Mouse (Mus musculus) kidney, adult 2 months (tissue): ENCODE data around the gene Znhit1. TPM values are rescaled to one million over a fixed set of nuclear protein-coding genes. Genes with fewer than 3 reads are reported as not detected.
"Not testable (repeated sequence)": the region's sequence is repeated elsewhere in the genome, so short reads cannot be mapped to it uniquely, and the experiment has no call there.

ENCODE experiments used
- DNase-seq: peaks from one replicate; pipeline ENCODE4 v3.0.0; 2021
- H3K27ac ChIP-seq: fragments of 200-500 bp; 2 replicates; pipeline ENCODE4 v1.5.1; 2012; ENCODE audit warnings: low read depth, low read length, control low read depth, inconsistent platforms; ENCODE audit not compliant: insufficient read depth
- H3K27me3 ChIP-seq: fragments of 200-500 bp; replicated peaks from 2 replicates; pipeline ENCODE4 v1.6.1; 2012; ENCODE audit warnings: mild to moderate bottlenecking, moderate library complexity, low read length, inconsistent platforms; ENCODE audit not compliant: control insufficient read depth, insufficient read depth
- H3K36me3 ChIP-seq: fragments of 200-500 bp; 2 replicates; pipeline ENCODE4 v1.6.1; 2012; ENCODE audit warnings: mild to moderate bottlenecking, moderate library complexity, low read length, inconsistent platforms; ENCODE audit not compliant: control insufficient read depth, insufficient read depth
- H3K4me1 ChIP-seq: fragments of 200-500 bp; 2 replicates; pipeline ENCODE4 v1.6.1; 2011; ENCODE audit warnings: low read length; ENCODE audit not compliant: control insufficient read depth, insufficient read depth
- H3K4me3 ChIP-seq: fragments of 200-500 bp; 2 replicates; pipeline ENCODE4 v1.5.1; 2011; ENCODE audit warnings: mild to moderate bottlenecking, low read depth, low read length, control low read depth; ENCODE audit not compliant: insufficient read depth
- CTCF ChIP-seq: fragments of 200-500 bp; conservative IDR thresholded peaks from 2 replicates; pipeline ENCODE4 v1.5.1; 2011; ENCODE audit warnings: low read depth, mild to moderate bottlenecking, control low read depth, low read length, moderate library complexity, mixed read lengths; ENCODE audit not compliant: insufficient read depth, insufficient read length
- POLR2A ChIP-seq: fragments of 200-500 bp; IDR thresholded peaks from one replicate; pipeline ENCODE4 v1.6.1; 2011; ENCODE audit warnings: low read depth, low read length, control low read depth
- WGBS: fragments of 180-500 bp; shearing (Covaris S2); methylation state at CpG from one replicate; pipeline ENCODE4 v1.1.7; 2018; 5-methylcytosine and 5-hydroxymethylcytosine counted together
- polyA plus RNA-seq: library from polyadenylated mRNA; depleted of rRNA; stranded (reverse); fragments of >200 nt; gene quantifications from 2 replicates; pipeline ENCODE4 v1.2.3, GENCODE M21; 2012

Znhit1 gene
- polyA plus RNA-seq, 1 experiment: 99.7 TPM

GRCm38 (mm10) chr5:136953015-136953414 is 34.8 kb downstream of the Znhit1 start, which contains the start of gene Fis1:
Fis1 (plus strand) TSS chr5:136953275.
- H3K27ac ChIP-seq: peak within 1 kb of the TSS; percentile 85
- no peaks in the 10 kb centered on the region for H3K36me3 ChIP-seq

GRCm38 (mm10) chr5:136952153-136952552 is 35.7 kb downstream of the Znhit1 start:
- no peak for DNase-seq
- Histone ChIP-seq H3K27ac (no peak overlapping the region), H3K4me1 (peaks cover 11% of the 10 kb centered on the region; the same call in 1 of the 2 replicates), H3K27me3 (no peaks in the 10 kb centered on the region), H3K36me3 (no peaks in the 10 kb centered on the region), H3K4me3 (no peak overlapping the region)
- no peak for TF ChIP-seq CTCF
- TF ChIP-seq POLR2A: no peak
- 68% methylated on average over 4 of the region's 4 CpGs for WGBS

More at GRCm38 (mm10) chr5:136953015-136953414, 34.8 kb downstream of the Znhit1 start, which contains the start of gene Fis1:
- peak; percentile 21 for TF ChIP-seq POLR2A
- no peak for TF ChIP-seq CTCF
- Histone ChIP-seq H3K4me1 (peaks cover 11% of the 10 kb centered on the region; the same call in 1 of the 2 replicates), H3K27me3 (no peaks in the 10 kb centered on the region), H3K4me3 (peak within 1 kb of the TSS; percentile 91)
- WGBS: under 1% methylated on average over 23 of the region's 23 CpGs
- peak; percentile 98 for DNase-seq

DNA sequence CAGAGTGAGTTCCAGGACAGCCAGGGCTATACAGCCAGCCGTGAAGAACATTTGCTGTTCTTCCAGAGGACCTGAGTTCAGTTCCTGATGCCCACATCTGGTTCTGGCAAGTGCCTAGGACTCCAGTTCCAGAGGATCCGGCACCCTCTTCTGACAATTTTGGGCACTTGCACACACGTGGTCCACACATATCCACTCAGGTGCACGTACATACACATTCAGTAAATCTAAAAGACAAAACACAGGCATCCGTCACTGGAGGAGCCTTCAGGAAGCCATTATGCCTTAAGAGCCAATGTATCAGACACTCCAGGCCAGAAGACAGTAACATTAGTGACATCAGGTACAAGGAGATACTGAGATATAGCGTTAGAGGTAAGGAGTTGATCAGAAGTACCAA is 37.3 kb downstream of the Znhit1 start:
- TF ChIP-seq CTCF (no peak), POLR2A (no peak)
- Histone ChIP-seq H3K27me3 (no peaks in the 10 kb centered on the region), H3K4me1 (peaks cover 2% of the 10 kb centered on the region; the same call in 1 of the 2 replicates), H3K4me3 (no peak overlapping the region), H3K36me3 (no peaks in the 10 kb centered on the region), H3K27ac (no peak overlapping the region)
- WGBS: 93% methylated on average over 6 of the region's 6 CpGs
- DNase-seq: no peak

GRCm38 (mm10) chr5:136949551-136950336 is 38.1 kb downstream of the Znhit1 start:
- DNase-seq: peak; percentile 22
- not testable (repeated sequence) for H3K36me3 ChIP-seq, H3K4me3 ChIP-seq, H3K27me3 ChIP-seq, H3K27ac ChIP-seq, H3K4me1 ChIP-seq
- WGBS: 78% methylated on average over 14 of the region's 14 CpGs

GRCm38 (mm10) chr5:136947874-136948273 is 39.9 kb downstream of the Znhit1 start:
- no peak overlapping the region for H3K4me3 ChIP-seq
- no peak for TF ChIP-seq CTCF
- no peak for TF ChIP-seq POLR2A
- no peak for DNase-seq
- no peaks in the 10 kb centered on the region for H3K27me3 ChIP-seq
- H3K36me3 ChIP-seq: no peaks in the 10 kb centered on the region
- H3K27ac ChIP-seq: no peak overlapping the region
- H3K4me1 ChIP-seq: no peaks in the 10 kb centered on the region

DNA sequence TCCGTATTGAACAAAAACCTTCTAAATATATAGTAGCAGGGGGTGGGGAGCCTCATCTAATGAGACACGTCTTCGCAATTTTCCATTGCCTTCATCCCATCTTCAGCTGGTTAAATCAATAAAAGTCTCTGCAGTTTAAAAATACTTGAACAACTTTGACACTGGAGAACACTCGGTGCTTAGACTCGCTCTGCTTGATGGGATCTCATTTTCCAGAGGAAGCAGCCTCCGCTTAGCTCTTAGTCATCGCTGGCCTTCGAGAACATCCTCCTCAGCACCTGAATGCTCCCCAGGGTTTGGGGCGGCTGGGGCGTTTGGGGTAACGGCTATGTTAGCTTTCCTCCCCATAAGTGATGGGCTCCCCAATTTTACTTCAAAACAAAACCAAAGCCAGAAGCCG is 42.7 kb downstream of the Znhit1 start:
- Histone ChIP-seq H3K27ac (no peak overlapping the region), H3K4me1 (no peaks in the 10 kb centered on the region), H3K4me3 (no peak overlapping the region), H3K36me3 (no peaks in the 10 kb centered on the region), H3K27me3 (no peaks in the 10 kb centered on the region)
- DNase-seq: no peak
- 71% methylated on average over 12 of the region's 12 CpGs for WGBS
- no peak for TF ChIP-seq POLR2A
- TF ChIP-seq CTCF: no peak

- H3K27me3 ChIP-seq: no peaks in the 10 kb centered on the region
- H3K4me1 ChIP-seq: no peaks in the 10 kb centered on the region
- no peak for DNase-seq
- H3K36me3 ChIP-seq: no peaks in the 10 kb centered on the region
- no peak overlapping the region for H3K27ac ChIP-seq
- no peak overlapping the region for H3K4me3 ChIP-seq
- no peak for TF ChIP-seq CTCF
- TF ChIP-seq POLR2A: no peak
- 85% methylated on average over 2 of the region's 2 CpGs for WGBS
Observed at GRCm38 (mm10) chr5:136943382-136943781, 44.4 kb downstream of the Znhit1 start.
